Mouse (Mus musculus) brain, embryonic 14.5 days (tissue): Measurements from ENCODE around the gene Glud1. TPM values are rescaled to one million over a fixed set of nuclear protein-coding genes. Genes with fewer than 3 reads are reported as not detected.
"Not testable (repeated sequence)": the region's sequence is repeated elsewhere in the genome, so short reads cannot be mapped to it uniquely, and the experiment has no call there.

ENCODE experiments used
- DNase-seq: peaks from one replicate; pipeline ENCODE4 v3.0.0-alpha.2; 2011; ENCODE audit warnings: low read depth
- CTCF ChIP-seq: fragments of 200-500 bp; IDR thresholded peaks from 2 replicates; pipeline ENCODE4 v1.5.1; 2012; ENCODE audit warnings: inconsistent platforms, mild to moderate bottlenecking, moderate library complexity, borderline replicate concordance; ENCODE audit not compliant: insufficient read depth, insufficient read length; ENCODE audit errors: extremely low read depth
- POLR2A ChIP-seq: fragments of 200-500 bp; IDR thresholded peaks from 2 replicates; pipeline ENCODE4 v1.6.1; 2012; ENCODE audit warnings: mild to moderate bottlenecking, inconsistent platforms, borderline replicate concordance; ENCODE audit not compliant: poor library complexity, insufficient read depth, insufficient read length, severe bottlenecking; ENCODE audit errors: extremely low read depth
- polyA plus RNA-seq: library from polyadenylated mRNA; depleted of rRNA; stranded (reverse); fragments of >200 nt; gene quantifications from 2 replicates; pipeline ENCODE4 v1.2.3, GENCODE M21; 2012

Glud1 gene
- polyA plus RNA-seq, 1 experiment = 99.3 TPM

DNA sequence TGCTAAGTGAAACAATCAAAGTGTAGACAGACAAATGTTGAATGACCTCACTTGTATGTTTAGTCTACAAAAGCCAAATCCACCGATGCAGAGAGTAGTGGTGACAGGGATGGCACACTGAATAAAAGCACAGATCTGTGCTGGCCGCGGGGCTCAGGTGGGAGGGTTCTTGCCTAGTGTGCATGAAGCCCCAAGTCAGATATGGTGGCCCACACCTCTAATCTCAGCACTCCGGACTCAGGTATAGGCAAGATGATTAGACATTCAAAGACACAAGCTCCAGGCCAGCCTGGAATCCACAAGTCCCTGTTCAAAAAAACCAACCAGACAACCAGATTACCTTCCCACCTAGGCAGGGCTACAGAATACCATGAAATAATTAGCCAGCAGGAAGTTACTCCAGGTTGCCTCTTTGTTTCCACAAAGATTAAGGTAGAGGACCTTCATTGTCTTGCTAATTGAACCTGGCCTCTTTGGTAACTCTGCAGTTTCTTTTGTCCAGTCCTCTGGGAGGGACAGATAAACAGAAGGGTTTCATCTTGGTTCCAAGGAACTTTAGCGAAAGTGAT lies 49.2 kb downstream of the Glud1 start:
- DNase-seq = no peak
- TF ChIP-seq POLR2A (no peak), CTCF (no peak)

DNA sequence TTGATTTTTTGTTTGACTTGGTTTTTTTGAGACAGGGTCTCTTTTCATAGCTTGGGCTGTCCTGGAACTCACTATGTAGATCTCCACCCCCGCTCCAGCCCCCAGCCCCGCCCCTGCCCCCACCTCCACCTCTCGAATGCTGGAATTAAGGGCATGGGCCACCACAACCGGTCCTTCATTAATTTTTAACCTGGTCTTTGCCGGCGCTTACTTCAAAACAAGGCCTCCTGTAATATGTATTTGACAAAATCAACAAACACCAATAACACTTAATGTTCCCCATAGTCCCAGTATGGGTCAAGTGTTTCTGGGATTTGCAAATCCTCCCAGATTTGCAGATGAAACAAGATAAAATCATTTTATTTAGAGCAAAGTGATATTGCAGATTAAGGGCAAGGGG lies 49.7 kb downstream of the Glud1 start:
- no peak for DNase-seq
- no peak for TF ChIP-seq POLR2A
- no peak for TF ChIP-seq CTCF

- TF ChIP-seq CTCF (no peak), POLR2A (no peak)
- no peak for DNase-seq
Observed at GRCm38 (mm10) chr14:34362135-34362534, 51.6 kb downstream of the Glud1 start.

DNA sequence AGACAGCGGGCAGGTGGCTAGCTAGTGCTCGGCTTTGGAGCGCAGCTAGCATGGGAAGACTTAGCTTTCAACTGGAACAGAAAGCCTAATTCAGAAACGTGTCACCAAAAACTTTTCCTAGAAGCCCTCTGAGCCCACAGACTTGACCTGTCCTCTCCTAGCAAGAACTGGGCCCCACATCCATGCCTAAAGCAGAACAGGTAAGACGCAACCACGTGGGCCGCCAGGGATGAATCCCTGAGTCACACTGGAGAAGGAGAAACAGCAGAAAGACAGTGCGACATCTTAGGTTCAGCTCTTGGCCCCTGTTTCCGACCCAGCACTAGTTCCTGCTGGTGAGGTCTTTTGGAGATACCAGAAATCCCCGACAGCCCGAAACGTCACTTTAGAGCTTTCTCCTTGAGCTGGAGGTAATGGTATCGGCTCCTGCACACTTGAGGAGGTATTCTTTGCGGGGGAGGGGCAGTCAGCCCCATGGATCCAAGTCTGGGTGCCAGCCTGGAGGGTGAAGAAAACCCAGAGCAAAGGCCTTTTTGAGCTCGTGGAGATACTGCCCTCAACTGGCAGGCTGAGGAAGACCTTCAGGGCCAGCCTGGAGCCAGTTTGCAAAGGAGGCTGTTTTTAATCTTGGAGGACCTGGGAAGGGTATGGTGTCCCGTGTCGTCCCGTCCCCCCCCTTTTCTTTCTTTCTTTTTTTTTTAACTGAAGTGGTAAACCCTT lies 52.4 kb downstream of the Glud1 start:
- TF ChIP-seq CTCF = peak; percentile 79
- no peak for TF ChIP-seq POLR2A
- DNase-seq = peak; percentile 81

- peak; percentile 79 for DNase-seq
- TF ChIP-seq POLR2A (no peak), CTCF (peak; percentile 12; the same call in 1 of the 2 replicates)
Observed at GRCm38 (mm10) chr14:34363490-34364253, 53.1 kb downstream of the Glud1 start.

DNA sequence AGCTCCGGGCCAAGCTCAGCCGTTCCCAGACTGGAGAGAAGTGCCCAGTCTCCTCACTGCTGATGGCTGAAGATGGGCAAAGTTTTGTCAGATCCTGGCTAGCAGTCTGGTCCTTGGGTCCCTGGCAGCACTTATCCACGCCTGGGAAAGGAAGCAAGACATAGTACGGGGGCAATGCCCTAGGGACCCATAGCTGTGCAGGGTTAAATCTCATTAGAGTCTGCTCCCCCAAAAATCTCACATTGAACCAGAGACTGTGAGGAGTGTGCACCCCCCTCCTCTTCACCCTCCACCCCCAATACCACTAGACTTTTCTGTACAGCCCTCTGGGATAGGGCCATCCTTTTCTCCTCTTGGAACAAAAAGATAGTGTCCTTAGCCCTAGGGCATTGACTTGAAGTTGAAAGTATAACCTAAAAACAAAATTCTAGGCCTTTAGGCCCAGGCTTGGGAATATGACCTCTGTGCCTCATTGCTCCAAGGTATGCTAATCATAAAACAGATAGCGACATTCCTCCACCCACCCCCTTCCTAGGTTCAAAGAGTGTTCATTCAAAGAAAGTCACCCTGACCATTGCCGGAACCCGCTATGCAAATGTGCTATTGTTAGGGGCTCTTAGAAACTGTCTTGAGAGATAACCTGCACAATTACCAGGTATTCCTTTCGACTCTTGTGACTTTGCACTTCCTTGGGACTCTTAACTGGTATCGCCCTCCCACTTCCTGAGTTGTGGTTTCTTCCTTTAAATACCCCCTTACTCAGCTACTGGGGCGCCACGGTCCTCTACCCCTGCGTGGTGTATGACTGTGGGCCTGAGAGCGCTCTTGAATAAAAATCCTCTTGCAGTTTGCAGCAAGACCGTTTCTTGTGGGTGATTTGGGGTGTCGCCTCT lies 54.0 kb downstream of the Glud1 start:
- not testable (repeated sequence) for DNase-seq

DNA sequence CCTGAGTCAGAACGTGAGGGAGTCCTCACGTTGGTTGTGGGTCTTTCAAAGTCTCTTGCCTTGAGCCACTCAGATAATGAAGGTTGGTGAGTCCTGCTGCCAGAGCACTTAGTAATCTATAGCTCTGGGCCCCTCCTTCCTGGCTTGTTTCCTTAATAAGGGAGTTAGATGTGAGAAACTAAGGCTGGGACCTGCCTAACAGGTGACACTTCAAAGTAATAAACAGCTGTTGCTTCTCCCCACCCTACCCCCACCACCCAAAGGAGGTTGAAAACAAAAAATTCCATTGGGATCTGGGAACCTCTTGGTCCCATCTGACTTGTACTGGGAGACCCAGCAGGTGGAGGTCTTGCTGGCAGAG lies 54.6 kb downstream of the Glud1 start:
- DNase-seq = no peak
- TF ChIP-seq CTCF (no peak), POLR2A (no peak)

- no peak for DNase-seq
- peak; percentile 10; the same call in 1 of the 2 replicates for TF ChIP-seq CTCF
- no peak for TF ChIP-seq POLR2A
Observed at GRCm38 (mm10) chr14:34370203-34370602, 59.7 kb downstream of the Glud1 start.

- no peak for DNase-seq
- TF ChIP-seq CTCF (no peak), POLR2A (no peak)
Observed at GRCm38 (mm10) chr14:34370921-34371320, 60.4 kb downstream of the Glud1 start.

DNA sequence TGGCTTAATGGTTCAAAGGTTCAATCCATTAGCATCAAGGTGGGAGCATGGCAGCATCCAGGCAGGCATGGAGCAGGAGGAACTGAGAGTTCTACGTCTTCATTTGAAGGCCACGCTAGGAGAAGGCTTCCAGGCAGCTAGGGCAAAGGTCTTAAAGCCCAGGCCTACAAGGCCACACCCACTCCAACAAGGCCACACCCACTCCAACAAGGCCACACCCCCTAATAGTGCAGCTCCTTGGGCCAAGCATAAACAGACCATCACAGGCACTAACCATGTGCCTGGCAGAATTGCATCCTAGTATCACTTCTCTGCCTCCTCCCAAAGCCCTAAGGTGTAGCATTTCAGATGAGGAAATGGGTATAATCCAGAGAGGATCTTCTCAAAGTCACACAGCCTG lies 61.2 kb downstream of the Glud1 start:
- no peak for TF ChIP-seq POLR2A
- TF ChIP-seq CTCF = no peak
- no peak for DNase-seq

GRCm38 (mm10) chr14:34372646-34373045 lies 62.1 kb downstream of the Glud1 start:
- DNase-seq = peak; percentile 53
- peak; percentile 74 for TF ChIP-seq CTCF
- no peak for TF ChIP-seq POLR2A

GRCm38 (mm10) chr14:34373581-34373980 lies 63.1 kb downstream of the Glud1 start:
- no peak for TF ChIP-seq CTCF
- TF ChIP-seq POLR2A = no peak
- no peak for DNase-seq

DNA sequence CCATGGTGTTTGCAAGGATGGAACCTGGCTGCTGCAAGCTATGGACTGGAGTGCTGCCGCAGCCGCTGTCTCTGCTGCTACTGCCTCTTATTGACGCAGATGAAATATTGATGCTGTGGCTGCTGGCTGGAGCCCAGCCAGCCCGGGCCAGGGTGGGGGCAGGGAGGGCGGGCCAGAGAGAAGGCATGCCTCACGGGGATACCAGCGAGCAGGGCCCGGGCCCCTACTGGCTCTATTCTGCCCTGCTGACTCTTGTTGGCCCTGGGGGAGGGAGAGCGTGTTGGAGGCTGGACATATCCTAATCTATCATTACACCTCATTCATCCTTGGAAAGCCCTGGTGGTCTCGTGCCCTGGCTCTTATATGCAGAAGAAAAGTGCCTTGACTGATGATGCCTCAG lies 64.0 kb downstream of the Glud1 start, which contains the start of gene Sncg:
Gene Sncg, minus strand, starts transcription at position 213 of the 400 bp plus-strand sequence.
- peak; percentile 15 for DNase-seq
- TF ChIP-seq CTCF (no peak), POLR2A (no peak)
